Mouse (Mus musculus) spleen, adult 2 months (tissue): ENCODE measurements at regions not wholly inside any gene's neighbourhood (a gene's known extent, or its start where the extent isn't known, plus 50 kb on each side); places are given as distances from the start of the nearest gene placed in this dataset.

Experiments used
- CTCF ChIP-seq: fragments of 200-500 bp; IDR thresholded peaks from 2 replicates; pipeline ENCODE4 v1.5.1; 2011; ENCODE audit warnings: mild to moderate bottlenecking, inconsistent platforms; ENCODE audit not compliant: insufficient read depth, insufficient read length, insufficient replicate concordance; ENCODE audit errors: extremely low read depth
- POLR2A ChIP-seq: fragments of 200-500 bp; IDR thresholded peaks from 2 replicates; pipeline ENCODE4 v1.6.1; 2011; ENCODE audit warnings: low read depth, low read length, inconsistent platforms

- TF ChIP-seq CTCF: no peak
- no peak for TF ChIP-seq POLR2A
Observed at GRCm38 (mm10) chr17:45252593-45253230, 180.8 kb downstream of the Cdc5l start.
